Mouse (Mus musculus): ENCODE measurements around the gene Olfr466. TPM values are rescaled to one million over a fixed set of nuclear protein-coding genes. Genes with fewer than 3 reads are reported as not detected.

The Olfr466 gene
- total RNA-seq (2023): not detected in 2 replicates

GRCm38 (mm10) chr13:65149940-65150339 lies at the start of gene Olfr466:
TSS of gene Olfr466 (plus strand) at chr13:65150240.

GRCm38 (mm10) chr13:65112459-65113110 lies 37.5 kb upstream of the Olfr466 start, which contains the start of gene Mfsd14b:
TSS of gene Mfsd14b (minus strand) at chr13:65112975.

GRCm38 (mm10) chr13:65137789-65138188 lies 12.3 kb upstream of the Olfr466 start, which contains the start of gene Olfr465-ps1:
TSS of gene Olfr465-ps1 (plus strand) at chr13:65138089.

Other genes with a start within 250 kb of the Olfr466 start
- not detected in 2 replicates for gene Cntnap3, start 246.3 kb upstream of the Olfr466 start, total RNA-seq (2023)
- gene Spata31, start 232.8 kb upstream of the Olfr466 start, total RNA-seq (2023): not detected in 2 replicates
- gene Spata31d1c, start 117.2 kb upstream of the Olfr466 start, total RNA-seq (2023): not detected in 2 replicates
- 0.43 and 0.69 TPM in 2 replicates for gene Prss47, start 97.5 kb upstream of the Olfr466 start, total RNA-seq (2023)
- gene Mfsd14b, start 37.3 kb upstream of the Olfr466 start, total RNA-seq (2023): 221 and 226 TPM in 2 replicates
- not detected in 2 replicates for gene Olfr465-ps1, start 12.2 kb upstream of the Olfr466 start, total RNA-seq (2023)
- not detected in 2 replicates for gene Nlrp4f, start 55.7 kb downstream of the Olfr466 start, total RNA-seq (2023)
- gene Gm10775, start 109.3 kb downstream of the Olfr466 start, total RNA-seq (2023): not detected in 2 replicates
- gene Zfp369, start 128.6 kb downstream of the Olfr466 start, total RNA-seq (2023): 9.7 and 13.3 TPM in 2 replicates

Data from neutrophil, adult 65 days (primary cell).